Mouse (Mus musculus) thymus, adult 2 months (tissue): ENCODE data around the gene Slc31a1.

Source experiments
- CTCF ChIP-seq: fragments of 200-500 bp; IDR thresholded peaks from 2 replicates; pipeline ENCODE4 v1.5.1; 2012; ENCODE audit warnings: mild to moderate bottlenecking, control low read depth, low read length, moderate library complexity, borderline replicate concordance; ENCODE audit not compliant: control insufficient read depth, poor library complexity, insufficient read depth; ENCODE audit errors: extremely low read depth
- POLR2A ChIP-seq: fragments of 200-500 bp; IDR thresholded peaks from 2 replicates; pipeline ENCODE4 v1.6.1; 2012; ENCODE audit warnings: mild to moderate bottlenecking, low read length, control low read depth, moderate library complexity; ENCODE audit not compliant: control insufficient read depth, poor library complexity, insufficient read depth; ENCODE audit errors: extremely low read depth

GRCm38 (mm10) chr4:62369091-62369490 lies 8.6 kb downstream of the Slc31a1 start:
- TF ChIP-seq CTCF (no peak), POLR2A (no peak)
